Mouse (Mus musculus): ENCODE measurements around the gene Epx. TPM values are rescaled to one million over a fixed set of nuclear protein-coding genes. Genes with fewer than 3 reads are reported as not detected.
"Not testable (repeated sequence)": the region's sequence is repeated elsewhere in the genome, so short reads cannot be mapped to it uniquely, and the experiment has no call there.

Gene Epx
- total and polyA plus RNA-seq, 3 experiments, result 0.03 TPM; not detected in 2

GRCm38 (mm10) chr11:87870096-87870495 lies 5.2 kb downstream of the Epx start:
- no peaks in the 10 kb centered on the region for H3K36me3 ChIP-seq (ENCODE audit: control insufficient read depth in 1 of 2, insufficient read depth in 2 of 2, low read length in 2 of 2)
- H3K4me3 ChIP-seq (ENCODE audit: control insufficient read depth in 1 of 2, insufficient read depth in 1 of 2, low read depth in 2 of 2, low read length in 2 of 2), result no peak overlapping the region
- no peak for TF ChIP-seq MXI1 (IDR thresholded peaks at IDR 0.05; ENCODE audit: low read depth, low read length)
- TF ChIP-seq TBP (IDR thresholded peaks at IDR 0.05; ENCODE audit: low read depth, low read length), result no peak
- TF ChIP-seq JUND (IDR thresholded peaks at IDR 0.05; ENCODE audit: low read depth, low read length), result no peak
- no peak for TF ChIP-seq ZMIZ1 (IDR thresholded peaks at IDR 0.05; ENCODE audit: low read depth, low read length)
- no peak for TF ChIP-seq SMC3 (IDR thresholded peaks at IDR 0.05; ENCODE audit: low read depth, low read length)
- no peak for TF ChIP-seq MAFK (IDR thresholded peaks at IDR 0.05; ENCODE audit: borderline replicate concordance, low read depth, low read length)
- TF ChIP-seq ZNF384 (IDR thresholded peaks at IDR 0.05; ENCODE audit: low read depth, low read length), result no peak
- no peak for TF ChIP-seq CTCF (IDR thresholded peaks at IDR 0.05 in 2 of 3, conservative IDR thresholded peaks at IDR 0.05 in 1 of 3; ENCODE audit: control insufficient read depth in 1 of 3, insufficient read depth in 1 of 3, low read depth in 2 of 3, low read length in 3 of 3, poor library complexity in 1 of 3, severe bottlenecking in 1 of 3)
- TF ChIP-seq HCFC1 (IDR thresholded peaks at IDR 0.05; ENCODE audit: low read depth, low read length), result no peak
- no peak for TF ChIP-seq E2F4 (IDR thresholded peaks at IDR 0.05; ENCODE audit: borderline replicate concordance, low read depth, low read length)
- no peak for TF ChIP-seq CHD1 (IDR thresholded peaks at IDR 0.05; ENCODE audit: low read depth, low read length)
- TF ChIP-seq MYC (IDR thresholded peaks at IDR 0.05; ENCODE audit: low read depth, low read length), result no peak
- no peak for TF ChIP-seq USF2 (IDR thresholded peaks at IDR 0.05; ENCODE audit: borderline replicate concordance in 1 of 2, insufficient read depth in 1 of 2, low read depth in 1 of 2, low read length in 2 of 2)
- no peak for TF ChIP-seq POLR2AphosphoS2 (IDR thresholded peaks at IDR 0.05; ENCODE audit: low read length)
- TF ChIP-seq MAX (IDR thresholded peaks at IDR 0.05; ENCODE audit: low read length), result no peak
- H3K27me3 ChIP-seq (ENCODE audit: control insufficient read depth in 1 of 2, insufficient read depth in 2 of 2, low read length in 2 of 2), result no peaks in the 10 kb centered on the region; a peak in 2 of 4 replicates
- H3K27ac ChIP-seq (ENCODE audit: control insufficient read depth, low read depth, low read length), result no peak overlapping the region
- no peak for DNase-seq (ENCODE audit: low read depth, low spot score)
- H3K9me3 ChIP-seq (replicated peaks; ENCODE audit: insufficient read depth, low read length), result no peaks in the 10 kb centered on the region
- no peak overlapping the region for H3K9ac ChIP-seq (ENCODE audit: control insufficient read depth, low read depth, low read length, poor library complexity, severe bottlenecking)
- H3K79me2 ChIP-seq (ENCODE audit: control insufficient read depth, insufficient read depth, low read length, poor library complexity), result no peaks in the 10 kb centered on the region
- H3K4me1 ChIP-seq (ENCODE audit: control insufficient read depth in 1 of 2, insufficient read depth in 2 of 2, low read length in 2 of 2), result no peaks in the 10 kb centered on the region

GRCm38 (mm10) chr11:87866891-87867290 lies 8.4 kb downstream of the Epx start:
- H3K4me1 ChIP-seq (ENCODE audit: control insufficient read depth in 1 of 2, insufficient read depth in 2 of 2, low read length in 2 of 2); H3K36me3 ChIP-seq (ENCODE audit: control insufficient read depth in 1 of 2, insufficient read depth in 2 of 2, low read length in 2 of 2); H3K9ac ChIP-seq (ENCODE audit: control insufficient read depth, low read depth, low read length, poor library complexity, severe bottlenecking); H3K79me2 ChIP-seq (ENCODE audit: control insufficient read depth, insufficient read depth, low read length, poor library complexity); H3K27ac ChIP-seq (ENCODE audit: control insufficient read depth, low read depth, low read length); H3K4me3 ChIP-seq (ENCODE audit: control insufficient read depth in 1 of 2, insufficient read depth in 1 of 2, low read depth in 2 of 2, low read length in 2 of 2); H3K9me3 ChIP-seq (replicated peaks; ENCODE audit: insufficient read depth, low read length); H3K27me3 ChIP-seq (ENCODE audit: control insufficient read depth in 1 of 2, insufficient read depth in 2 of 2, low read length in 2 of 2): not testable (repeated sequence)
- TF ChIP-seq SMC3 (IDR thresholded peaks at IDR 0.05; ENCODE audit: low read depth, low read length) (peak; percentile 25; the same call in 1 of the 2 replicates), RAD21 (IDR thresholded peaks at IDR 0.05; ENCODE audit: low read depth, low read length) (peak; percentile 13), CTCF (IDR thresholded peaks at IDR 0.05 in 2 of 3, conservative IDR thresholded peaks at IDR 0.05 in 1 of 3; ENCODE audit: control insufficient read depth in 1 of 3, insufficient read depth in 1 of 3, low read depth in 2 of 3, low read length in 3 of 3, poor library complexity in 1 of 3, severe bottlenecking in 1 of 3) (peak; percentile 16 to 56 (median 46); a peak in 5 of 6 replicates), ZNF384 (IDR thresholded peaks at IDR 0.05; ENCODE audit: low read depth, low read length) (0 out of 2 replicates have a peak, but pooled peaks have one; percentile 29)
- DNase-seq (ENCODE audit: low read depth, low spot score), result peak; percentile 38

Measured in MEL (cell line).